Mouse (Mus musculus): ENCODE measurements around the gene Nos3.

DNA sequence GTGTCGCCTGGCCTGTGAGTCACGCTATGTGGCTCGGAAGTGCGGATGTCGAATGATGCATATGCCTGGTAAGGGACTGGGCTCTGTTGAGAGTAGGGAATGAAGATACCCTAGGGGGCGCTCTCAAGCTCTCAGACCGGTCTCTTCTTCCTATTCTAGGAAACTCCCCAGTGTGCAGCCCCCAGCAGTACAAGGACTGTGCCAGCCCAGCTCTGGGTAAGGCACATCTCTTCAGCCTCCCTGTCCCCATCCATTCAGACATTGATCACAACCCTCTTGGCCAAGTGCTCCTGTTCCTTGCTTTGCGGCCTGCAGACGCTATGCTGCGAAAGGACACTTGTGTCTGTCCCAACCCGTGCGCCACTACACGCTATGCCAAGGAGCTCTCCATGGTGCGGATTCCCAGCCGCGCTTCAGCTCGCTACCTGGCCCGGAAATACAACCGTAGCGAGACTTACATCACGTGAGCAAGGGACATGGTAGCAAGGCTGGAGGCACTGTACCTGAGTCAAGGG is 51.7 kb downstream of the Nos3 start:
- TF ChIP-seq FLI1 (IDR thresholded peaks at IDR 0.05; ENCODE audit: low read length), result no peak
- TF ChIP-seq GATA1 (IDR thresholded peaks at IDR 0.05; ENCODE audit: borderline replicate concordance, low read length), result no peak
